Mouse (Mus musculus) intestine, postnatal 0 days (tissue): ENCODE results near the gene Id4. TPM values are rescaled to one million over a fixed set of nuclear protein-coding genes. Genes with fewer than 3 reads are reported as not detected.

Experiments used
- ATAC-seq: fragments of 200-750 bp; cut with Nextera tagmentation; 2 replicates; pipeline ENCODE4 v1.8.0; 2017; ENCODE audit warnings: mild to moderate bottlenecking, moderate TSS enrichment, moderate library complexity
- H3K27ac ChIP-seq: fragments of 300-500 bp; sonication (generic); 2 replicates; pipeline ENCODE4 v1.5.1; 2014; ENCODE audit warnings: mild to moderate bottlenecking, low read depth, low read length, moderate library complexity
- H3K27me3 ChIP-seq: fragments of 300-500 bp; sonication (generic); replicated peaks from 2 replicates; pipeline ENCODE4 v1.6.1; 2014; ENCODE audit warnings: low read length, mixed read lengths; ENCODE audit not compliant: control insufficient read depth, insufficient read depth
- H3K36me3 ChIP-seq: fragments of 300-500 bp; sonication (generic); 2 replicates; pipeline ENCODE4 v1.6.1; 2014; ENCODE audit warnings: mild to moderate bottlenecking, moderate library complexity; ENCODE audit not compliant: control insufficient read depth, insufficient read depth
- H3K4me1 ChIP-seq: fragments of 300-500 bp; sonication (generic); replicated peaks from 2 replicates; pipeline ENCODE4 v1.6.1; 2014; ENCODE audit warnings: antibody characterized with exemption, low read length, mixed read lengths; ENCODE audit not compliant: control insufficient read depth, insufficient read depth
- H3K4me2 ChIP-seq: fragments of 300-500 bp; sonication (generic); replicated peaks from 2 replicates; pipeline ENCODE4 v1.6.1; 2014; ENCODE audit warnings: low read depth, mild to moderate bottlenecking, moderate library complexity
- H3K4me3 ChIP-seq: fragments of 300-500 bp; sonication (generic); 2 replicates; pipeline ENCODE4 v1.5.1; 2014; ENCODE audit warnings: low read depth, low read length
- H3K9ac ChIP-seq: fragments of 300-500 bp; sonication (generic); 2 replicates; pipeline ENCODE4 v1.6.1; 2014; ENCODE audit warnings: mild to moderate bottlenecking, low read depth, low read length
- H3K9me3 ChIP-seq: fragments of 300-500 bp; sonication (generic); 2 replicates; pipeline ENCODE4 v1.6.1; 2016; ENCODE audit warnings: mixed run types; ENCODE audit not compliant: control insufficient read depth
- CTCF ChIP-seq: sonication (generic); IDR thresholded peaks from 2 replicates; pipeline ENCODE4 v1.5.1; 2016; ENCODE audit warnings: low read depth, mild to moderate bottlenecking, control low read depth, antibody characterized with exemption, moderate library complexity
- WGBS: fragments of 180-500 bp; shearing (Covaris S2); extraction: QIAGEN DNeasy Blood & Tissue Kit; methylation state at CpG from one replicate; pipeline ENCODE4 v1.1.7; 2014; 5-methylcytosine and 5-hydroxymethylcytosine counted together
- polyA plus RNA-seq: library from polyadenylated mRNA; unstranded; fragments of >200 nt; fragmentation: Nextera tagmentation; extraction: Ambion mirVana; gene quantifications from 2 replicates; pipeline ENCODE4 v1.2.1, GENCODE M21; 2015

Gene Id4
- polyA plus RNA-seq, 1 experiment from 2014 or later, result 10.1 TPM

DNA sequence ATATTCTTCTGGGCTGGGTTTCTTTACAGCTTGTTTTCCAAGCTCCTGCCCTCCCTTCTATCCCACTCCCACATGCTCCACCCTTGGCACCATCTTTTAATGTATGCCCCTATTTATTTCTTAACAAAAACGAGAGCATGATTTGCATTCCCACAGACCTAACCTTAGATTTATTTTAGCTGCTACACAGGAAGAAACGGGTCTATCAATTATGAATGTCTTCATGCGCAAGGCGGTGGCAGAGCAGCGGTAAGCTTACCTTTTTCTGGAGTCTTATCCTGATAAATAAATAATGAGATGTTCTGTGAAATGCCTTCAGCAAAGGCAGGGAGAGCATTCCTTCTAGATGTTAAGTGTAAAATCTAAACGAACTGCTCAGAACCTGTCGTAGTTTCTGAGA, 24.2 kb upstream of the Id4 start:
- H3K9ac ChIP-seq, result no peak overlapping the region
- no peaks in the 10 kb centered on the region for H3K4me1 ChIP-seq
- H3K4me3 ChIP-seq, result no peak overlapping the region
- ATAC-seq, result no peak
- no peak for TF ChIP-seq CTCF
- H3K27me3 ChIP-seq, result no peaks in the 10 kb centered on the region
- H3K4me2 ChIP-seq, result no peak overlapping the region
- WGBS, result 68% methylated on average over 7 of the region's 7 CpGs
- no peaks in the 10 kb centered on the region for H3K9me3 ChIP-seq
- H3K36me3 ChIP-seq, result no peaks in the 10 kb centered on the region
- H3K27ac ChIP-seq, result no peak overlapping the region

DNA sequence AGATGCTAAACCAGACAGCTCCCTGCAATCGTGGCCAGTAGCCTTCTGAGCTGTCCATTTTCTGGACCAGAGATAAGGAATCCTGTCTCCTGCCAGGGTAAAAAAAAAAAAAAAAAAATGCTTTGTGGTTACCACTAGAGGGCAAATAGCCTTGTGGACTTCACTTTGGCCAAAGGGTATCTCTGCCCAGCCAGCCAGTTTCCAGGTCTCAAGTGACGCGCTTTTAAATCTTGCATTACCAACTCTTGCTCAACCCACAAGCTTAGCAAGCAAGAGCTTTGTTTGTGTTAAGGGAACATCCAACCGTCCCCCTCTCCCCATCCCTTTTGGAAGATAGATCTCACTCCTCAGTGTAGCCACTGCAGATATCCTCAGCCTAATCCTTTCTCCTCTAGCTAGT, 23.5 kb upstream of the Id4 start:
- no peaks in the 10 kb centered on the region for H3K36me3 ChIP-seq
- H3K27me3 ChIP-seq, result no peaks in the 10 kb centered on the region
- no peak for ATAC-seq

DNA sequence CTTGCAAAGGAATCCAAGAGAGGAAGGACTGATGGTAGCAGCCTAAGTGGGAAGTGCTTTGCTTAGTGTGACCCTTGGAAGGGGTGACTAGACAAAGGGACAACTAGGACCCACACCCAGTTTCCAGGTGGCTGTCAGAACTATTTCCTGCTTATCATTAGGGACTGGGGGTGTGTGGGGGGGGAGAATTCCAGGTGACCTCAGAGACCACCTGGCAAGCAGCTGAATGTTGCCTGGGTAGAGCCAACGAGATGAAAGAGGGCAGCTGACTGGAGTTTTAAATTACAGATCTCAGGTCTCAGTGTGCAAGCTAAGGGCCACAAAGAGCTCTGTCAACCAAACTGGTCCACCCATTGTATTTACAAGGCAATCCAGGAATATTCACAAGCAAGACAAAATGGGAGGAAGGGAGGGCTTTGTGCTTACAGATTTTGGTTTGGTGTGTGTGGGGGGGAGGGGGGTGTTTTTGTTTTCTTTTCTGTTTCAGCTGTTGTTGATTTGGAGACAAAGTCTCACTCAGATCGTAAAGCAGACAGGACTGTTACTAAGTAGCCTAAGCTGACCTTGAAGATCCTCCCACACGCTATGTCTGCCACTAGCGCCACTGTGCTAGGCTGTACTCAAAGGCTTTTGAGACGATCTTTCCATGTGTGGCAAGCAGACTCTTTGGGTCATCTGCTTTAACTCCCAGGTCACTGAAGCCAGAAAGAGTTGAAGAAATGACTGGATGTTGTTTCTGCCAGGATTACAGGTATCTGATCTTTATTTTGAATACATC, 15.6 kb upstream of the Id4 start:
- 40% methylated on average over 5 of the region's 5 CpGs for WGBS
- Histone ChIP-seq H3K4me3 (no peak overlapping the region), H3K27me3 (no peaks in the 10 kb centered on the region), H3K36me3 (no peaks in the 10 kb centered on the region), H3K9ac (no peak overlapping the region), H3K4me2 (no peak overlapping the region), H3K27ac (no peak overlapping the region), H3K4me1 (no peaks in the 10 kb centered on the region), H3K9me3 (no peaks in the 10 kb centered on the region)
- TF ChIP-seq CTCF, result no peak
- no peak for ATAC-seq

More for the DNA sequence above, 23.5 kb upstream of the Id4 start:
- no peak overlapping the region for H3K4me2 ChIP-seq
- H3K4me3 ChIP-seq, result no peak overlapping the region
- no peaks in the 10 kb centered on the region for H3K4me1 ChIP-seq
- no peak overlapping the region for H3K27ac ChIP-seq
- peak; percentile 56 for TF ChIP-seq CTCF
- 8% methylated on average over 4 of the region's 4 CpGs for WGBS
- no peak overlapping the region for H3K9ac ChIP-seq
- H3K9me3 ChIP-seq, result no peaks in the 10 kb centered on the region

DNA sequence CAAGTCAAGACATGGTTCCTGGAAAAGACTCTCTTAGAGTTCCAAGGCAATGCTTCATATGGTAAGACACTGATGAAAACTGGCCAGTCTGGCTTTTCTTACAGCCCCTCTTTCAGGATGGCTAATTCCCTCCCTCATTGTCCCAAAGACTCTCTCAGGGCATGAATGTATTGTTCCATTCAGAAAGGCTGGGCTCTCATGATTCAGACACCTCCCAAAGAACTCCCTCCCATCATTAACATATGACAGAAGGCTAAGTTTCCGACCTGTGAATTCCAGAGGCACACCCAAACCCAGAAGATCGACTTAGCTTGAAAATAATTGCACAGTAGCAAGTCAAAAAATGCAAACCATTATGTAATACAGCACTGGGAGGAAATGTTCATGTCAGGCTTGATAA, 8.5 kb upstream of the Id4 start:
- TF ChIP-seq CTCF, result no peak
- no peak overlapping the region for H3K9ac ChIP-seq
- no peaks in the 10 kb centered on the region for H3K36me3 ChIP-seq
- H3K4me2 ChIP-seq, result no peak overlapping the region
- H3K27me3 ChIP-seq, result no peaks in the 10 kb centered on the region
- no peak for ATAC-seq
- no peak overlapping the region for H3K27ac ChIP-seq
- H3K4me1 ChIP-seq, result no peaks in the 10 kb centered on the region
- H3K4me3 ChIP-seq, result no peak overlapping the region
- 52% methylated on average over 2 of the region's 2 CpGs for WGBS
- no peaks in the 10 kb centered on the region for H3K9me3 ChIP-seq

DNA sequence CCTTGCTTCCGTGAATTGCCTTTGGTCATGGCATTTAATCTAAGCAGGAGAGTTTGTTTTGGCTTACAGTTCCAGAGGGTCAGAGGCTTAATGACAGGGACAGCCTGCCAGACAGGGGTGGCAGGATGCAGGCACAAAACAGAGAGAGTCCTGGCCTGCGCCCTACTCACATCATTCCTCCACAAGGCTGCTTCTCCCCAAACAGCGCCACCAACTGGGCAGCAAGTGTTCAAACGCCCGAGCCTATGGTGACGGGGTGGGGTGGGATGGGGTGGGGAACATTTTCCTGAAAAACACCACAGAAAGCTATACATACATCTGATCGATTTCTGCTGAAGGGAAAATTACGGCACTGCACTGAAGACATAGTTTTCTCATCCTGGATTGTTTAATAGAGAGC, 6.0 kb upstream of the Id4 start:
- no peaks in the 10 kb centered on the region for H3K9me3 ChIP-seq
- WGBS, result 89% methylated on average over 8 of the region's 8 CpGs
- no peaks in the 10 kb centered on the region for H3K27me3 ChIP-seq
- no peak overlapping the region for H3K4me3 ChIP-seq
- H3K36me3 ChIP-seq, result no peaks in the 10 kb centered on the region
- no peak for TF ChIP-seq CTCF
- H3K4me1 ChIP-seq, result no peaks in the 10 kb centered on the region
- H3K9ac ChIP-seq, result no peak overlapping the region
- no peak overlapping the region for H3K4me2 ChIP-seq
- no peak for ATAC-seq
- H3K27ac ChIP-seq, result no peak overlapping the region

DNA sequence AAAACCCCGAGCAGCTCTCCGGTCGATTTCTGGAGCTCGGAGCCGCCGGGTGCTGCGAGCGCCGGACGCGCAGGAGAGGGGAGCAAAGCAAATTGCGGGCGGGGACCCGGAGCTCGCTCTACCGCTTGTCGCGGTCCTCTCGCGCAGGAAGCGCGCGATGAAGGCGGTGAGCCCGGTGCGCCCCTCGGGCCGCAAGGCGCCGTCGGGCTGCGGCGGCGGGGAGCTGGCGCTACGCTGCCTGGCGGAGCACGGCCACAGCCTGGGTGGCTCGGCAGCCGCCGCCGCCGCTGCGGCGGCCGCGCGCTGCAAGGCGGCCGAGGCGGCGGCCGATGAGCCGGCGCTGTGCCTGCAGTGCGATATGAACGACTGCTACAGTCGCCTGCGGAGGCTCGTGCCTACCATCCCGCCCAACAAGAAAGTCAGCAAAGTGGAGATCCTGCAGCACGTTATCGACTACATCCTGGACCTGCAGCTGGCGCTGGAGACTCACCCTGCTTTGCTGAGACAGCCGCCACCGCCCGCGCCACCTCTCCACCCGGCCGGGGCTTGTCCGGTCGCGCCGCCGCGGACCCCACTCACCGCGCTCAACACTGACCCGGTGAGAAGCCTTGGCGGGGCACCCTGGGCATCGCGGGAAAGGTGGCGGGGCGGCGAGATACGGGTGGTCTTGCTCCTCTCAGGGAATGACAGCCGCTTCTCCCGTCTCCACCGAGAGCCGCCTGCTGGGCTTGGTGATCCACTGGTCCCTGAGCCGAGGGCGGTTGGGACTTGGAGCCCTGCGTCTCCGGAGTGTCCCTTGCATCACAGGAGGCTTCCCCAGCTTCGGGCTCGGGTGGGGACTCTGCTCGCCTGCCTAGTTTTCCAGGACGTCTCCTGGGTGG, 553 bp downstream of the Id4 start:
- ATAC-seq, result peak; percentile 34
- peak overlapping the region; percentile 66 for H3K27ac ChIP-seq
- H3K36me3 ChIP-seq, result no peaks in the 10 kb centered on the region
- peak; percentile 33 for TF ChIP-seq CTCF
- H3K4me1 ChIP-seq, result no peaks in the 10 kb centered on the region
- WGBS, result under 1% methylated on average over 91 of the region's 98 CpGs
- H3K4me3 ChIP-seq, result peak overlapping the region; percentile 71
- peak overlapping the region; percentile 56 for H3K9ac ChIP-seq
- no peaks in the 10 kb centered on the region for H3K9me3 ChIP-seq
- peak overlapping the region; percentile 84 for H3K4me2 ChIP-seq
- H3K27me3 ChIP-seq, result peaks cover 14% of the 10 kb centered on the region
